Mouse (Mus musculus) hindbrain, embryonic 11.5 days (tissue): ENCODE results near the gene Tldc1. TPM values are rescaled to one million over a fixed set of nuclear protein-coding genes. Genes with fewer than 3 reads are reported as not detected.

Source experiments
- ATAC-seq: fragments of 200-750 bp; cut with Nextera tagmentation; 2 replicates; pipeline ENCODE4 v1.8.0; 2017; ENCODE audit warnings: mild to moderate bottlenecking, moderate TSS enrichment, moderate library complexity; ENCODE audit not compliant: low FRiP score
- DNase-seq: peaks from one replicate; pipeline ENCODE4 v3.0.0-alpha.2; 2015; ENCODE audit warnings: low spot score
- H3K27ac ChIP-seq: fragments of 300-500 bp; sonication (generic); 2 replicates; pipeline ENCODE4 v1.5.1; 2014; ENCODE audit warnings: mild to moderate bottlenecking, low read depth, low read length
- H3K27me3 ChIP-seq: fragments of 300-500 bp; sonication (generic); 2 replicates; pipeline ENCODE4 v1.6.1; 2014; ENCODE audit warnings: mild to moderate bottlenecking, low read length, moderate library complexity, mixed read lengths; ENCODE audit not compliant: control insufficient read depth, insufficient read depth
- H3K36me3 ChIP-seq: fragments of 300-500 bp; sonication (generic); 2 replicates; pipeline ENCODE4 v1.6.1; 2014; ENCODE audit warnings: mild to moderate bottlenecking, low read length, moderate library complexity, mixed read lengths; ENCODE audit not compliant: control insufficient read depth, insufficient read depth
- H3K4me1 ChIP-seq: fragments of 300-500 bp; sonication (generic); replicated peaks from 2 replicates; pipeline ENCODE4 v1.6.1; 2014; ENCODE audit warnings: low read length, mixed read lengths; ENCODE audit not compliant: control insufficient read depth, insufficient read depth
- H3K4me2 ChIP-seq: fragments of 300-500 bp; sonication (generic); replicated peaks from 2 replicates; pipeline ENCODE4 v1.6.1; 2014; ENCODE audit warnings: mild to moderate bottlenecking, low read depth, low read length
- H3K4me3 ChIP-seq: fragments of 300-500 bp; sonication (generic); 2 replicates; pipeline ENCODE4 v1.5.1; 2014; ENCODE audit warnings: low read depth, low read length
- H3K9ac ChIP-seq: fragments of 300-500 bp; sonication (generic); 2 replicates; pipeline ENCODE4 v1.6.1; 2014; ENCODE audit warnings: low read depth, low read length
- H3K9me3 ChIP-seq: fragments of 300-500 bp; sonication (generic); 2 replicates; pipeline ENCODE4 v1.6.1; 2016; ENCODE audit warnings: low read length; ENCODE audit not compliant: control insufficient read depth
- WGBS: fragments of 180-500 bp; shearing (Covaris S2); extraction: QIAGEN DNeasy Blood & Tissue Kit; methylation state at CpG from one replicate; pipeline ENCODE4 v1.1.7; 2014; 5-methylcytosine and 5-hydroxymethylcytosine counted together
- polyA plus RNA-seq: library from polyadenylated mRNA; unstranded; fragments of >200 nt; fragmentation: Nextera tagmentation; extraction: Ambion mirVana; gene quantifications from 2 replicates; pipeline ENCODE4 v1.2.1, GENCODE M21; 2014

Gene Tldc1
- polyA plus RNA-seq, result 7.8 and 8.5 TPM in 2 replicates

DNA sequence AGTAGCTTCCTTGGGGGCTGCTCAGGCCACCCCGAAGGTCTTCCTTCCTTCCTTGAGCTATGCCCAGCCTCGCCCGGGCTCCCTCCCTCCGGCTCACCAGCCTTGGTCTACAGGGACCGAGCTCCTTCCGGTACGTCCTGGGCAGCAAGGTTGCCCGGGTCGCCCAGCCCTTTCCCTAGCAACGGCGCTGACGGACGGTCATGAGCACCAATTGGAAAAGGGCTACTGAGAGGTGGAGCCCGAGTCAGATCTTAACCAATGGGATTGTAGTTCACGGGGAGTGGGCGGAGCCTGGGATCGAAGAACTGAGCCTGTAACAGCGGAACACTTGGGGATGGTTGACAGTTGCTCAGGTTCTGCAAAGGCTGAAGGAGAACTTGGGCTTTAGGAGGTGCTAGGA, at the start of gene Tldc1:
Gene Tldc1, minus strand, starts transcription at position 154 of the 400 bp plus-strand sequence.
- peak; percentile 96 for ATAC-seq
- 0% methylated on average over 18 of the region's 18 CpGs for WGBS
- H3K27ac ChIP-seq, result peak within 1 kb of the TSS; percentile 77; the same call in 1 of the 2 replicates

DNA sequence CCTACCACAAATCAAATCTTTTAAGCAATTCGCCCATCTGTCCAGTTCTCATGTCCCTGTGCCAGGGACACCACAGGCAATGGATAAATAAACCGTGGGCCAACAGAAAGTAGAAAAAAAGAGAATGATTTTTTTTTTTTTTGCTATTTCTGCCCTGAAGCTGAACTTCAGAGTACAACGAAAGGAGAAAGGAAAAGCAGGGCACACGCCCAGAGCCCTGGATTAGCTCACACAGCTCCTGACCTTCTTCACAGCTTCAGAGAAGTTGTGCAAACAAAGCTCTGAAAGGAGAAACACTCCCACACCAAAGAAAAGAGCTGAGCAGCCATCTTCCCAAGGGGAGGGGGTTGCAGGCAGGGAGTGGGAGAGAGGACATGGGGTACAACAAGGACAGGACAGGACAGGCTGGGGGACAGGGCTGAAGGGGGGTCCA, 49.5 kb upstream of the Tldc1 start:
- Histone ChIP-seq H3K27me3 (no peaks in the 10 kb centered on the region), H3K4me3 (no peak overlapping the region), H3K36me3 (no peaks in the 10 kb centered on the region), H3K4me1 (peaks cover 44% of the 10 kb centered on the region), H3K4me2 (no peak overlapping the region), H3K9ac (no peak overlapping the region), H3K27ac (no peak overlapping the region), H3K9me3 (no peaks in the 10 kb centered on the region)
- no peak for ATAC-seq
- 40% methylated on average over 4 of the region's 4 CpGs for WGBS
- DNase-seq, result no peak

More for the DNA sequence above, at the start of gene Tldc1:
- Histone ChIP-seq H3K4me2 (peak within 1 kb of the TSS; percentile 85), H3K27me3 (no peaks in the 10 kb centered on the region), H3K9ac (peak within 1 kb of the TSS; percentile 78), H3K36me3 (no peaks in the 10 kb centered on the region), H3K4me1 (0 out of 2 replicates have a peak, but pooled peaks cover 4% of the 10 kb centered on the region), H3K9me3 (no peaks in the 10 kb centered on the region), H3K4me3 (peak within 1 kb of the TSS; percentile 50)
- peak; percentile 100 for DNase-seq

DNA sequence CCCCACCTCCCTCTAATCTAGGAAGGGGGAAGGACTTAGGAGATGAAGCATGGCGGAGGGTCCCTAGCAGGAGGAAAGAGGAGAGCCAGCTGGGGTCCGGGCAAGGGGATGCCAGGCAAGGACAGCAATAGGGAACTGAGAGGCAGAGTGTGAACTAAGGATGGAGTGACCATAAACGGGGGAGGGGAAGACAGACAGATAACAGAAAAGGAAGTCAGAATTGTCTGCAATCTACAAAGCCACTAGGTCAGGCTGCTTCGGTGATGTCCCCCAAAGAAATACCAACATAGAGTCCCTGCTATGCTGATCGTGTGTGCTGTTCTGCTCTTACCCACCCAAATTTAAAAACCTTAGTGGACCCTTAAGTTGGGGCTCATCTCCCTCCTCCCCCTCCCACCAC, 48.8 kb upstream of the Tldc1 start:
- Histone ChIP-seq H3K9ac (no peak overlapping the region), H3K27me3 (no peaks in the 10 kb centered on the region)

DNA sequence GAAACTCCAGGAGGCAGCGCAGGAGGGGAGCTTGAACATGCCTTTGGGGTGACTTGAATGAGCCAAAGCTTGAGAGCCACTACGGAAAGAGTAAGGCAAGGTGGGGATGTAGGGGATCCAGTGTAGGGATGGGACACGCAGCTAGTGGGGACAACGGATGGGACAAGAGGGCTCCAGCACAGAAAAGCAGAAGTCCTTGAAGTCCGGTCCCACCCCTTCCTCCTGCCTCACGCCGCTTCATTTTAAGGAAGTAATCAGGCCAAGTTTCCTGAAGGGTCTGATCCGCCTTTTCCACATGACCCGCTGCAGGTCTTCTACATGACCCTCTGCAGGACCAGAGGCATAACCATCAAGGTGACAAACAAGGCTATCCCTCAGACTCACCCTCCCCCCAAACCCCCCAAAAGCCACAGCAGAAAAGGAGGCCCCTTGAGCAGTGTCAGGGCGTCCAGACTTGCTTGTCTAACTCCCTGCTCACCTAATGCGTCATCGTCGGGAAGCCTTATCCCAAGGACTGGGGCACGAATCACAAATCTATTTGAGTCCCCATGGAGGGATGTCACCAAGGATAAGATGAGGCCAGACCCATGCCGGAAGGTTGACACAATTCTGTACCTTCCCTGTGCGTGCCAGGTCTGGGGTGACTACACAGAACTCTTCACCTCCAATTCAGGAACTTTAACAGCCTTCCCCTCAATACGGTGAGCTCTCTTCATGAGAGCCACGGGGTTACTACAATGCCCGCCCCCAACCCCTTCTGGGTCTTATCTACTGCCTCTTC, 47.9 kb upstream of the Tldc1 start:
- H3K27me3 ChIP-seq, result no peaks in the 10 kb centered on the region
- H3K4me3 ChIP-seq, result no peak overlapping the region
- no peak overlapping the region for H3K27ac ChIP-seq
- H3K4me2 ChIP-seq, result no peak overlapping the region
- H3K36me3 ChIP-seq, result 0 out of 2 replicates have a peak, but pooled peaks cover 2% of the 10 kb centered on the region
- no peak overlapping the region for H3K9ac ChIP-seq
- ATAC-seq, result no peak
- peaks cover 29% of the 10 kb centered on the region for H3K4me1 ChIP-seq
- DNase-seq, result no peak
- no peaks in the 10 kb centered on the region for H3K9me3 ChIP-seq
- WGBS, result 88% methylated on average over 19 of the region's 19 CpGs

More for the DNA sequence above, 48.8 kb upstream of the Tldc1 start:
- H3K4me1 ChIP-seq, result peaks cover 38% of the 10 kb centered on the region
- no peak overlapping the region for H3K4me3 ChIP-seq
- no peaks in the 10 kb centered on the region for H3K9me3 ChIP-seq
- no peak for DNase-seq
- H3K36me3 ChIP-seq, result 0 out of 2 replicates have a peak, but pooled peaks cover 2% of the 10 kb centered on the region
- no peak overlapping the region for H3K4me2 ChIP-seq
- H3K27ac ChIP-seq, result no peak overlapping the region
- no peak for ATAC-seq
- whole genome bisulfite sequencing, result 84% methylated on average over 5 of the region's 5 CpGs

DNA sequence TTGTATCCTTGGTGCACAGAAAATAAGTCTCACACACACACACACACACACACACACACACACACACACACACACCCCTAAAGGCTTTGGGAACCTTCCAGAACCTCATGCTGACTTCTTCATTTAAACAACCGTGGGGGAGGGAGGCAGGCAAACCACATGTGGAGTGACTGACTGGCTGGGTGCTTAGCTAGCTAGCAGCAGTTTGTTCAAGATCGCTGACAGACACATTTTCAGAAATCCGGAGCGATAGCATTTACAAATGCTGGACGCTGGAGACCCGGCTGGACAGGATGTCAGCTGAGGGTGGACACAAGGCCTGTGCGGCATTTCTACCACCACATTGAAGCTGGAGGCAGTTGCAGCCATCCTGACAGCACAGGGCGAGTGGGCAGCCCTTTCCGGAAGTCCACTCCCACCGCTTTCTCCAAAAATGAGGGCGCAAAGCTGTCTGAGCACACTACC, 46.6 kb upstream of the Tldc1 start:
- Histone ChIP-seq H3K9ac (no peak overlapping the region), H3K4me3 (no peak overlapping the region), H3K36me3 (0 out of 2 replicates have a peak, but pooled peaks cover 2% of the 10 kb centered on the region), H3K27me3 (no peaks in the 10 kb centered on the region), H3K9me3 (no peaks in the 10 kb centered on the region), H3K4me2 (no peak overlapping the region), H3K4me1 (peaks cover 16% of the 10 kb centered on the region), H3K27ac (no peak overlapping the region)
- ATAC-seq, result no peak
- no peak for DNase-seq
- WGBS, result 76% methylated on average over 11 of the region's 11 CpGs

DNA sequence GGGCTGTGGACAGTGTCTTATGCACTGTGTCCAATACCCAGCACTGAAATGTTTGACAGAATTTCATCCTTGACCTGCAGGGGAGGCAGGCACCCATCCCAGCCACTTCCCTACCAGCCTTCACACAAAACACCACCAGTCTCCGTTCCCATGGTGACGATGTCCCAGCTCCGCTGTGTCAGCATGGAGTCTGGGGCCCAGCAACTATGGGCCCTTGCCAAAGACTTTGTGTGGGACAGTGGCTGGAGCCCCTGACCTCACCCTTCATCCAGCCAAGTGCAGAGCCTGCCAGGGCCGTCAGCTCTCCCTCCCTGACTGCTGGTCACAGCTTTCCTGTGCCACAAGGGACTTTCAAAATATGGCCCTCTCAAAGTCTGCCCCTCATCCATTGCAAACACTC, 45.9 kb upstream of the Tldc1 start:
- Histone ChIP-seq H3K4me3 (no peak overlapping the region), H3K27ac (no peak overlapping the region), H3K27me3 (no peaks in the 10 kb centered on the region), H3K4me2 (no peak overlapping the region), H3K4me1 (peaks cover 10% of the 10 kb centered on the region), H3K9ac (no peak overlapping the region), H3K36me3 (0 out of 2 replicates have a peak, but pooled peaks cover 2% of the 10 kb centered on the region), H3K9me3 (no peaks in the 10 kb centered on the region)
- ATAC-seq (no peak), DNase-seq (no peak)
- 50% methylated on average over 4 of the region's 4 CpGs for WGBS

DNA sequence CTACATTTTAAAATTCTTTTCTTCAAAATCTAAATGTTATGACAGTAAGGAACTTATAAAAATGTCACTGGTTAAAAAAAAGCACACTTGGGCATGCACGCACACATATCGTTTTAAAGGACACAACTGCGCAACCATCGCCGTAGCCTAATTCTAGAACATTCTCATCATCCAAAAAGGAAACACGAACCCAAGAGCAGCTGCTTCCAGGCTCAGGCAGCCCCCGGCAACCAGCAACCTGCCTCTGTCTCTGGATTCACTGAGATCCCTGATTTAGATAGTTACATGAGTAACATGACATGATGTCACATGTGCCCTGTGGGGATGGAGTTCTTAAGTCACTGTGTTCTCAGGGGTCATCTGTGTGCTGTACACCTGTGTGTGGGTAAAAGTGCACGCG, 45.1 kb upstream of the Tldc1 start:
- ATAC-seq (no peak), DNase-seq (no peak)
- Histone ChIP-seq H3K36me3 (0 out of 2 replicates have a peak, but pooled peaks cover 2% of the 10 kb centered on the region), H3K4me1 (peaks cover 4% of the 10 kb centered on the region; the same call in 1 of the 2 replicates), H3K27ac (no peak overlapping the region), H3K4me3 (no peak overlapping the region), H3K9me3 (no peaks in the 10 kb centered on the region), H3K9ac (no peak overlapping the region), H3K4me2 (no peak overlapping the region), H3K27me3 (no peaks in the 10 kb centered on the region)
- WGBS, result 94% methylated on average over 9 of the region's 9 CpGs

DNA sequence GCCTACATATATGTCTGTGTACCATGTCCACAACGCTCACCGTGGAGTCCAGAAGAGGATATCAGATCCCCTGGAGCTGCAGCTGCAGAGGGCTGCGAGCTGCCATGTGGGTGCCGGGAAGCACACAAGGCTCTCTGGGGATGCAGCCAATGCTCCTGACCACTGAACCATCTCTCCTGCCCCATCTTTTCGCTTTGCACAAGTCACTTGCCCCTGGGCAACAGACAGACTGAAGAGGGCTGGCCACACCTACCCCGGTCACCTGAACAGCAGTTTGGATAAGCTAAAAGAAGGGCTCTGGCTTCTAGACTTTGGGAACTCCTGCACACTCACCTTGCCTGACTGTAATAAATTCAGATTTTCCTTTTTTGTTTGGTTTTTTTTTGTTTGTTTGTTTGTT, 43.5 kb upstream of the Tldc1 start:
- ATAC-seq, result no peak
- 96% methylated on average over 6 of the region's 6 CpGs for WGBS
- Histone ChIP-seq H3K9me3 (no peaks in the 10 kb centered on the region), H3K9ac (no peak overlapping the region), H3K27ac (no peak overlapping the region), H3K4me2 (no peak overlapping the region), H3K27me3 (no peaks in the 10 kb centered on the region), H3K4me3 (no peak overlapping the region), H3K4me1 (no peaks in the 10 kb centered on the region), H3K36me3 (0 out of 2 replicates have a peak, but pooled peaks cover 2% of the 10 kb centered on the region)
- DNase-seq, result no peak

DNA sequence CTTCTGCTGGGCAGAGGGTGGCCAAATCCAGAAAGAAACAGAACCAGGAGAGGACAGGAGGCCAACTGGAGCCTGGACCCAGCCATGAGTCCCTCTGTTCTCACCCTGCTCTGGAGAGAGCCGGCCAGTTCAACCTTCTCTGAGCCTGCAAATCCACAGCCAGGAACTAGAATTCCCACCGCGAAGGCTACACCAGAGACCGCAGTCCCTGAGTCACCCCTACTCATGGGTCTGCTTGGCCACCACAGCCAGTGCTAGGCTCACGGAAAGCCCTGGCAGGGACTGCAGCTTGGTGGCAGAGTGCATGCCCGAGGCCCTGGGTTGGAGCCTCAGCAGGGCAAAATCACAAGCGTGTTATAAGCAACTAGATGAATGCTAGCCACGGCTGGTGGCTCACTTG, 41.8 kb upstream of the Tldc1 start:
- 93% methylated on average over 8 of the region's 8 CpGs for WGBS
- no peak overlapping the region for H3K27ac ChIP-seq
- no peak for DNase-seq
- H3K4me1 ChIP-seq, result no peaks in the 10 kb centered on the region
- no peak for ATAC-seq
- no peak overlapping the region for H3K9ac ChIP-seq
- H3K27me3 ChIP-seq, result no peaks in the 10 kb centered on the region
- no peak overlapping the region for H3K4me3 ChIP-seq
- 0 out of 2 replicates have a peak, but pooled peaks cover 6% of the 10 kb centered on the region for H3K36me3 ChIP-seq
- H3K9me3 ChIP-seq, result no peaks in the 10 kb centered on the region
- no peak overlapping the region for H3K4me2 ChIP-seq
